Mouse (Mus musculus): ENCODE measurements at regions not wholly inside any gene's neighbourhood (a gene's known extent, or its start where the extent isn't known, plus 50 kb on each side); places are given as distances from the start of the nearest gene placed in this dataset.
"Not testable (repeated sequence)": the region's sequence is repeated elsewhere in the genome, so short reads cannot be mapped to it uniquely, and the experiment has no call there.

DNA sequence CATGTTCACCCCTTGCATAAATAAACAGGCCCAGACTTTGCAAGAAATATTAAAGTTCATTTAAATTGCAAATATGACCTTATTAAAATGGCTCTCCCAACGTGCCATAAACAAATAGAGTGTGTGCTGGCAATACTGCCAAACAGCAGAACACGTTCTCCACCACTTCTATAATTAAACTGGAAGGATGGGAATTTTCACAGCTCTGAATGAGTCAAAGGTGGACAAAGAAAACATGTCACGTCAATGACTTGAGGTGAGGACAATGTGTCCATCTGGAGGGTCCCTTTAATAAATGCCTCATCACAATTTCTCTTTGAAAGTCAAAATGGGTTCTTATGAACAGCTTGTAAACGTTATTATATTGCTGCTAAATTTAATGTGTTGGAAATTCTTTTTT lies 114.8 kb downstream of the Galc start:
- intact Hi-C loops (cut with DNase I) = no loop called here

GRCm38 (mm10) chr12:98143170-98143569 lies 116.1 kb downstream of the Galc start:
- no peak for DNase-seq (ENCODE audit: low spot score in 2 of 2)
- intact Hi-C loops (cut with DNase I) = no loop called here

More for the DNA sequence above, 114.8 kb downstream of the Galc start:
- no peak for DNase-seq (ENCODE audit: low spot score in 2 of 2)

- DNase-seq (ENCODE audit: low spot score in 2 of 2); intact Hi-C loops (cut with DNase I): not testable (repeated sequence)
Observed at GRCm38 (mm10) chr12:98139906-98140305, 119.4 kb downstream of the Galc start.

DNA sequence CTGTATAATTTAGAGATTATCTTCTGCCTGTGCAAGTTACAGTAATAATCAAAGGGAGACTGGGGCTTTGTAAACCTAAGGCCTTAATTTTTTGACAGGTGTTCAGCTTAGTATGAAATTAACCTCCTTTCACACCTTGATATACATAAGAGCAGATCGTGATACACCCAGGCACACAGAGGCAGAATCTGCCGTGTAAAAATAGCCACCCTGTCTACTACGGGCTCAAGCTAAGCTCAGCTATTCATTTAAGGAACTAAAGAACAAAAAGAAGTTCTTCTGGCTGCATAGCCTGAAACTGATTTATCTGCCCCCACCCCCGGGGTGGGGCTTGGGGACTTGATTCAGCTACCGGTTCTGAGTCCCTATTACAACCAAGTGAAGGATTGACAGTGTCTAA lies 128.0 kb downstream of the Galc start:
- intact Hi-C loops (cut with DNase I) = no loop called here
- DNase-seq (ENCODE audit: low spot score in 2 of 2) = peak in 1 of 2 experiments; percentile 50

- no peak for DNase-seq (ENCODE audit: low spot score in 2 of 2)
- intact Hi-C loops (cut with DNase I) = no loop called here
Observed at GRCm38 (mm10) chr12:98123541-98123940, 135.7 kb downstream of the Galc start.

GRCm38 (mm10) chr12:98108039-98108438 lies 151.2 kb downstream of the Galc start:
- DNase-seq (ENCODE audit: low spot score in 2 of 2) = no peak
- intact Hi-C loops (cut with DNase I) = loop anchor here (5.0 kb wide), 1 partner anchor 79 kb away; no protein-coding TSS in a partner anchor

GRCm38 (mm10) chr12:98106789-98107684 lies 152.2 kb downstream of the Galc start:
- intact Hi-C loops (cut with DNase I) = loop anchor here (1.0 to 5.0 kb wide), 3 partner anchors 60 to 124 kb away; no protein-coding TSS in a partner anchor
- peak in 1 of 2 experiments; percentile 40 for DNase-seq (ENCODE audit: low spot score in 2 of 2)

DNA sequence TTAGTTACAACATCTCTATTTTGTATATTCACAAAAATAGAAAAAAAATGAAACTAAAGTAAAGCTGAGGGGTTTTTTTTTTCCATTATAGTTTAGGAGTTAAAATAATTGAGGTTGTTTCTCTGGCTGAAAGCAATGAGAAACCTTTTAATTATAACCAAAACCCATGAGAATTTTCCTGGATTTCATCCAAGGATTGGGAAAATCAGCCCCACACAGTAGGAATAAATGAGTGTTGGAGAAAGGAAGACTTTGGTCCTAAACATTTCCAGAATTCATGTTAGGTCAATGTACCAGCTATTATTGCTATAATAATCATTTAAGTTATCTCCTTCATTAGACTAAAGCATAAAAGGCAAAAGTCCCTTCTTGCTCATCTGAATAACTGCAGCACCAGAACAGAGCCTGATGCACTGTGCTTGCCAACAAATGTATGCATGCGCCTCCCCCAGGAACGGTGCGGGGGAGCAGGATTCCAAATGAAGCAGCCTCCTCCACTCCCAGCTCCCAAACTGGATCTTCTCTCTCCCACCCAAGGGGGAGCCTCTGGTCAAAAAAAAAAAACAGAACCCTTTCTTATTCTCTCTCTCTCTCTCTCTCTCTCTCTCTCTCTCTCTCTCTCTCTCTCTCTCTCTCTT lies 153.0 kb downstream of the Galc start:
- DNase-seq (ENCODE audit: low spot score in 2 of 2) = peak; percentile 73 to 95
- intact Hi-C loops (cut with DNase I) = loop anchor here (1.0 to 5.0 kb wide), 3 partner anchors 59 to 123 kb away; no protein-coding TSS in a partner anchor

GRCm38 (mm10) chr12:98105749-98106148 lies 153.5 kb downstream of the Galc start:
- intact Hi-C loops (cut with DNase I) = loop anchor here (1.0 to 5.0 kb wide), 3 partner anchors 59 to 122 kb away; no protein-coding TSS in a partner anchor

DNA sequence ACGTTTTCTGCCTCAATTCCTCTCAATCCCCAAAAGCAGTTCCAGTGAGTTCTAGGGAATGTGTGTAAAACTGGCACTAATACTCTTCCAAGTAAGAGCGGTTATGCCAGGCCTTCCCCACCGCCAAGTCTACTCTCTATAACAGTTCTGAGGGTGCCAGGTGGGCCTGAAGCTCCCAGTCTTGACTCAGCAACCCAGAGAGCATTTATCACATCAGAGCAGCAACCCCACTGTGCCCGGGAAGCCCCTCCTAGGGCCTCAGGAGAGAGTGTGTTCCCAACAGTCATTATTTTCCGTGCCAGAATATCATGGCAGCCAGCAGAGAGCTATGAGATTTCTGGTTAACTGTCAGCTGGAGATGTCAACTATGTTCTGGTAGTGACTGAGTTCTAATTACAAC lies 169.1 kb downstream of the Galc start:
- intact Hi-C loops (cut with DNase I) = no loop called here

More at GRCm38 (mm10) chr12:98105749-98106148, 153.5 kb downstream of the Galc start:
- DNase-seq (ENCODE audit: low spot score in 2 of 2) = no peak

DNA sequence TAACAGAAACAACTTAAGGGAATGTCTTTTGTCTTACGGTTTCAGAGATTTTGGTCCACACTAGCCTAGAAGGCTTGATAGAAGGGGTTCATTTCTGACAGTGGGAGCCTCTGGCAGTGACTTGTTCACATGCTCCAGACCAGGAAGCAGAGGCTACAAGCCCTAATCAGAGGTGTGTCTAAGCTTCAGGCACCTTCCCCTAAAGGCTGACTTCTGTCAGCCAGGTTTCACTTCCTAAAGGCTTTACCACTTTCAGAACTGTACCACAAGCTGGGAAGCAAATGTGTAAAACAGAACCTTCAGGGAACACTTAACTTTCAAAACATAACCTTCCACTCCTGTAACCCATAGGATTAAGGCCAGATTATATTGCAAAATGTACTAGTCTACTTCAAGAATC lies 180.9 kb downstream of the Galc start:
- DNase-seq (ENCODE audit: low spot score in 2 of 2) = no peak
- intact Hi-C loops (cut with DNase I) = no loop called here

More for the DNA sequence above, 169.1 kb downstream of the Galc start:
- no peak for DNase-seq (ENCODE audit: low spot score in 2 of 2)

GRCm38 (mm10) chr12:98075580-98075979 lies 183.7 kb downstream of the Galc start:
- intact Hi-C loops (cut with DNase I) = no loop called here
- DNase-seq (ENCODE audit: low spot score in 2 of 2) = no peak

DNA sequence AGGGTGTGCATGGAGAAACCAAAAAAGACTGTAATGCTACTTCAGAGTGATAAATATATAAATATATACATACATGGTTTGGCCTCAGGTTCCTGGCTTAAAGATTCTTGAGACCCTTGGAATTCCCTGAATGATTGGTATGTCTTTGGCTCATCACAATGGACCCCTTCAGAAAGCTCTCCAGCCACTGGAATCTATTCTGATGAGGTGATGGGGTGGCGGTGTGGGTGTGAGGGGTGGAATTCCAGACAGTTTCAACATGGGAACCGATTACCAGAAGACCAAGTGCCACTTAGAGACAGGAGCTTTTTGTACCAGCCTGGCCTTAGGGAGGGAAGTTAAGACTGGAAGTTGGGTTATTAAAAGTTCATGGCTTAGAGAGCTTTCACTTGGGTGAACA lies 190.1 kb downstream of the Galc start:
- DNase-seq (ENCODE audit: low spot score in 2 of 2) = no peak
- intact Hi-C loops (cut with DNase I) = no loop called here

- intact Hi-C loops (cut with DNase I) = no loop called here
- no peak for DNase-seq (ENCODE audit: low spot score in 2 of 2)
Observed at GRCm38 (mm10) chr12:98059419-98060180, 199.7 kb downstream of the Galc start.

GRCm38 (mm10) chr12:98058977-98059376 lies 200.3 kb downstream of the Galc start:
- DNase-seq (ENCODE audit: low spot score in 2 of 2) = no peak
- intact Hi-C loops (cut with DNase I) = no loop called here

- intact Hi-C loops (cut with DNase I) = no loop called here
- DNase-seq (ENCODE audit: low spot score in 2 of 2) = no peak
Observed at GRCm38 (mm10) chr12:98050934-98051333, 208.3 kb downstream of the Galc start.

DNA sequence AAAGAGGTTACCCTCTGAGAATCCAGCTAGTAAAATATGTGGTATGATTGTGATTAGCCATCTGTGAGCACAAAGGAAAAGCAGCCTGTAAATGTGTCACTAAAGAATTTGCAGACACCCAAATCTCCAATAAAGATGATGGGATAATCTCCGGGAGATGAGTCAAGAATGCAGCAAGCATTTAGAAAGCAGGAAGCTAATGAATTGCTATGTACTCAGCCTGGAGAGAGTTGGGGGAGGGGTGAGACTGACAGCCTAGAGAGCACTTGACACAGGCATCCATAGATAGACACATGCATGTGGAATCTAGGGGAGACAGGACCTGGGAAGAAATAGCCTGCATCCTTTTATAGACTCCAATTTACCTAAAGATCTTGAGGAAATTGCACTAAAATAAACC lies 208.8 kb downstream of the Galc start:
- intact Hi-C loops (cut with DNase I) = no loop called here
- peak in 1 of 2 experiments; percentile 20 for DNase-seq (ENCODE audit: low spot score in 2 of 2)

DNA sequence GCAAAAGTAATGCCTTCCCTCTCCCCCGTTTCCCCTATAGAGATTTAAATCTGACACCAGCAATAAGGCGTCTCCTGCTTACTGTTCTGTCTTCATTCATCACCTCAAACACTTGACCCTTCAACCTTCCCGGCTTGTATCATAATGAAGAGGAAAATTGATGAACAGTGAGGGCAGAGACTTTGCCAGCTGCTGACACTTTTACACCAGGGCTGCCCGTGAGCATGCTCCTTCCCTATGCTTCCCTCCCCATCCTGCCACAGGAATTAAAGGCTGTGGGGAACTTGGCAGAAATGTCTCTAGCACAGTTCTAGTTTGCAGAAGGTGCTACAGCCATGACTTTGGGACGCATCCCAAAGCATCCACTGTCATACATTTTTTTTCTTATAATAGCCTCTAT lies 209.2 kb downstream of the Galc start:
- no peak for DNase-seq (ENCODE audit: low spot score in 2 of 2)
- intact Hi-C loops (cut with DNase I) = no loop called here

DNA sequence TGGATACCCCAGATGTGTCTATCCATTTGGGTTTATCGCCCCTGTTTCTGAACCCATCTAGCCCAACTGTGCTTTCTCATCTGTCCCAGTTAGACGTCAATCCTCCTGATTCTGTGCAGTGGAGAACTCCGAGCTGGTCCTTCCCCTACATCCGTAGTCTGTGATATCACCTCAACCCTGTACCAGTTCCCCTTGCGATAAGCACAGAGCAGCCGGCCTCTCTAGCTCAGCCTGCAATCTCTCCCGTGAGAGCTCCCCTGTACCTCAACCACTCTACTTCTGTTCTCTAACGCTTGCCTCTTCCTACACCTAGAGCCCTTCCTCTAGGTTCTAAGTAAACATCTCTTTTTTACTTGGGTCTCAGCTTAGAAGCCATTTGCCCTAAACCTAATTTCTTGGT lies 211.5 kb downstream of the Galc start:
- DNase-seq (ENCODE audit: low spot score in 2 of 2) = no peak
- intact Hi-C loops (cut with DNase I) = loop anchor here (2.0 kb wide), 2 partner anchors 59 to 139 kb away; no protein-coding TSS in a partner anchor

Data from left cerebral cortex, postnatal 25 days (tissue).